Mouse (Mus musculus): Measurements from ENCODE around the gene Unkl. TPM values are rescaled to one million over a fixed set of nuclear protein-coding genes. Genes with fewer than 3 reads are reported as not detected.

Gene Unkl
- polyA plus RNA-seq, 1 experiment from 2014 or later: 14.8 TPM

GRCm38 (mm10) chr17:25184129-25184691 lies 4.0 kb upstream of the Unkl start, which contains the start of gene BC003965:
Gene BC003965, plus strand, starts transcription at chr17:25184554.
- no peaks in the 10 kb centered on the region for H3K9me3 ChIP-seq (replicated peaks)
- H3K9ac ChIP-seq (replicated peaks): peak within 1 kb of the TSS; percentile 73
- peak within 1 kb of the TSS; percentile 96 for H3K27ac ChIP-seq (replicated peaks)
- peaks cover 11% of the 10 kb centered on the region; the same call in 1 of the 2 replicates for H3K27me3 ChIP-seq (replicated peaks)
- ATAC-seq (ENCODE audit: low FRiP score): peak; percentile 86
- peak within 1 kb of the TSS; percentile 100 for H3K4me2 ChIP-seq
- peak within 1 kb of the TSS; percentile 63 for H3K4me3 ChIP-seq (replicated peaks)
- H3K4me1 ChIP-seq: peaks cover 33% of the 10 kb centered on the region
- under 1% methylated on average over 50 of the region's 50 CpGs for WGBS
- H3K36me3 ChIP-seq: no peaks in the 10 kb centered on the region

GRCm38 (mm10) chr17:25184961-25185360 lies 3.2 kb upstream of the Unkl start:
- ATAC-seq (ENCODE audit: low FRiP score): peak; percentile 6; the same call in 1 of the 2 replicates
- peak overlapping the region; percentile 100 for H3K4me2 ChIP-seq
- H3K27ac ChIP-seq (replicated peaks): peak overlapping the region; percentile 96; the same call in 1 of the 2 replicates
- no peaks in the 10 kb centered on the region for H3K9me3 ChIP-seq (replicated peaks)
- 8% methylated on average over 17 of the region's 17 CpGs for WGBS
- peaks cover 11% of the 10 kb centered on the region; the same call in 1 of the 2 replicates for H3K27me3 ChIP-seq (replicated peaks)
- H3K36me3 ChIP-seq: no peaks in the 10 kb centered on the region
- peak overlapping the region; percentile 63 for H3K4me3 ChIP-seq (replicated peaks)
- peaks cover 40% of the 10 kb centered on the region for H3K4me1 ChIP-seq
- peak overlapping the region; percentile 73 for H3K9ac ChIP-seq (replicated peaks)

GRCm38 (mm10) chr17:25187784-25188149 lies 430 bp upstream of the Unkl start:
- peak overlapping the region; percentile 94 for H3K4me2 ChIP-seq
- H3K36me3 ChIP-seq: peaks cover 3% of the 10 kb centered on the region; the same call in 1 of the 2 replicates
- peaks cover 49% of the 10 kb centered on the region for H3K4me1 ChIP-seq
- H3K9ac ChIP-seq (replicated peaks): peak overlapping the region; percentile 92
- 8% methylated on average over 11 of the region's 11 CpGs for WGBS
- no peak for ATAC-seq (ENCODE audit: low FRiP score)
- H3K9me3 ChIP-seq (replicated peaks): no peaks in the 10 kb centered on the region
- peak overlapping the region; percentile 96 for H3K4me3 ChIP-seq (replicated peaks)
- no peaks in the 10 kb centered on the region for H3K27me3 ChIP-seq (replicated peaks)
- H3K27ac ChIP-seq (replicated peaks): peak overlapping the region; percentile 80

GRCm38 (mm10) chr17:25189091-25189490 lies 894 bp downstream of the Unkl start:
- peaks cover 41% of the 10 kb centered on the region for H3K4me1 ChIP-seq
- ATAC-seq (ENCODE audit: low FRiP score): no peak
- no peaks in the 10 kb centered on the region for H3K9me3 ChIP-seq (replicated peaks)
- peak overlapping the region; percentile 92 for H3K9ac ChIP-seq (replicated peaks)
- no peak overlapping the region for H3K27ac ChIP-seq (replicated peaks)
- H3K27me3 ChIP-seq (replicated peaks): no peaks in the 10 kb centered on the region
- 4% methylated on average over 14 of the region's 16 CpGs for WGBS
- peak overlapping the region; percentile 94 for H3K4me2 ChIP-seq
- H3K4me3 ChIP-seq (replicated peaks): peak overlapping the region; percentile 96
- H3K36me3 ChIP-seq: peaks cover 3% of the 10 kb centered on the region; the same call in 1 of the 2 replicates

GRCm38 (mm10) chr17:25202401-25202800 lies 14.2 kb downstream of the Unkl start:
- 96% methylated on average over 4 of the region's 4 CpGs for WGBS
- no peak for ATAC-seq (ENCODE audit: low FRiP score)
- H3K27me3 ChIP-seq (replicated peaks): no peaks in the 10 kb centered on the region
- no peak overlapping the region for H3K27ac ChIP-seq (replicated peaks)
- no peak overlapping the region for H3K4me2 ChIP-seq
- H3K9me3 ChIP-seq (replicated peaks): no peaks in the 10 kb centered on the region
- peaks cover 77% of the 10 kb centered on the region for H3K36me3 ChIP-seq
- H3K4me1 ChIP-seq: no peaks in the 10 kb centered on the region
- H3K4me3 ChIP-seq (replicated peaks): no peak overlapping the region
- no peak overlapping the region for H3K9ac ChIP-seq (replicated peaks)

- 91% methylated on average over 4 of the region's 4 CpGs for WGBS
These were observed 21.8 kb downstream of the Unkl start for GRCm38 (mm10) chr17:25210006-25210405.

GRCm38 (mm10) chr17:25210680-25211466 lies 22.7 kb downstream of the Unkl start:
- Histone ChIP-seq H3K27me3 (replicated peaks) (no peaks in the 10 kb centered on the region), H3K4me2 (no peak overlapping the region), H3K27ac (replicated peaks) (no peak overlapping the region), H3K9ac (replicated peaks) (no peak overlapping the region), H3K9me3 (replicated peaks) (no peaks in the 10 kb centered on the region), H3K4me1 (no peaks in the 10 kb centered on the region), H3K4me3 (replicated peaks) (no peak overlapping the region), H3K36me3 (peaks cover 87% of the 10 kb centered on the region)
- 87% methylated on average over 15 of the region's 15 CpGs for WGBS
- no peak for ATAC-seq (ENCODE audit: low FRiP score)

More at GRCm38 (mm10) chr17:25210006-25210405, 21.8 kb downstream of the Unkl start:
- Histone ChIP-seq H3K4me3 (replicated peaks) (no peak overlapping the region), H3K9ac (replicated peaks) (no peak overlapping the region), H3K4me2 (no peak overlapping the region), H3K4me1 (no peaks in the 10 kb centered on the region), H3K36me3 (peaks cover 87% of the 10 kb centered on the region), H3K9me3 (replicated peaks) (no peaks in the 10 kb centered on the region), H3K27me3 (replicated peaks) (no peaks in the 10 kb centered on the region), H3K27ac (replicated peaks) (no peak overlapping the region)
- ATAC-seq (ENCODE audit: low FRiP score): no peak

- no peaks in the 10 kb centered on the region for H3K9me3 ChIP-seq (replicated peaks)
- 89% methylated on average over 4 of the region's 4 CpGs for WGBS
- no peak overlapping the region for H3K27ac ChIP-seq (replicated peaks)
- no peak overlapping the region for H3K4me3 ChIP-seq (replicated peaks)
- H3K36me3 ChIP-seq: peaks cover 87% of the 10 kb centered on the region
- H3K4me2 ChIP-seq: no peak overlapping the region
- no peaks in the 10 kb centered on the region for H3K27me3 ChIP-seq (replicated peaks)
- H3K9ac ChIP-seq (replicated peaks): no peak overlapping the region
- no peak for ATAC-seq (ENCODE audit: low FRiP score)
- H3K4me1 ChIP-seq: no peaks in the 10 kb centered on the region
These were observed 23.5 kb downstream of the Unkl start for GRCm38 (mm10) chr17:25211705-25212104.

GRCm38 (mm10) chr17:25215431-25215830 lies 27.2 kb downstream of the Unkl start:
- no peaks in the 10 kb centered on the region for H3K27me3 ChIP-seq (replicated peaks)
- H3K4me3 ChIP-seq (replicated peaks): no peak overlapping the region
- H3K4me2 ChIP-seq: no peak overlapping the region
- H3K27ac ChIP-seq (replicated peaks): no peak overlapping the region
- H3K9ac ChIP-seq (replicated peaks): no peak overlapping the region
- no peaks in the 10 kb centered on the region for H3K9me3 ChIP-seq (replicated peaks)
- whole genome bisulfite sequencing: 89% methylated on average over 3 of the region's 3 CpGs
- ATAC-seq (ENCODE audit: low FRiP score): no peak
- peaks cover 82% of the 10 kb centered on the region for H3K36me3 ChIP-seq
- peaks cover under 1% of the 10 kb centered on the region; the same call in 1 of the 2 replicates for H3K4me1 ChIP-seq

GRCm38 (mm10) chr17:25218967-25219366 lies 30.8 kb downstream of the Unkl start:
- Histone ChIP-seq H3K9ac (replicated peaks) (no peak overlapping the region), H3K4me3 (replicated peaks) (no peak overlapping the region), H3K9me3 (replicated peaks) (no peaks in the 10 kb centered on the region), H3K4me2 (no peak overlapping the region), H3K36me3 (peaks cover 57% of the 10 kb centered on the region), H3K27me3 (replicated peaks) (no peaks in the 10 kb centered on the region), H3K4me1 (peaks cover 28% of the 10 kb centered on the region), H3K27ac (replicated peaks) (no peak overlapping the region)
- whole genome bisulfite sequencing: 91% methylated on average over 9 of the region's 9 CpGs
- no peak for ATAC-seq (ENCODE audit: low FRiP score)

GRCm38 (mm10) chr17:25219492-25220295 lies 31.5 kb downstream of the Unkl start:
- H3K9ac ChIP-seq (replicated peaks): no peak overlapping the region
- no peak for ATAC-seq (ENCODE audit: low FRiP score)
- no peaks in the 10 kb centered on the region for H3K9me3 ChIP-seq (replicated peaks)
- H3K4me2 ChIP-seq: no peak overlapping the region
- H3K27me3 ChIP-seq (replicated peaks): no peaks in the 10 kb centered on the region
- H3K27ac ChIP-seq (replicated peaks): no peak overlapping the region
- peaks cover 50% of the 10 kb centered on the region for H3K36me3 ChIP-seq
- H3K4me3 ChIP-seq (replicated peaks): no peak overlapping the region
- WGBS: 94% methylated on average over 15 of the region's 15 CpGs
- H3K4me1 ChIP-seq: peaks cover 28% of the 10 kb centered on the region

Data from neural tube, embryonic 15.5 days (tissue).